Mouse (Mus musculus): ENCODE results near the gene Traf7. TPM values are rescaled to one million over a fixed set of nuclear protein-coding genes. Genes with fewer than 3 reads are reported as not detected.

The Traf7 gene
- polyA plus RNA-seq, 1 experiment from 2014 or later = 96.1 TPM

GRCm38 (mm10) chr17:24540375-24540774 is 12.6 kb upstream of the Traf7 start:
- H3K4me1 ChIP-seq = peaks cover 9% of the 10 kb centered on the region
- H3K4me3 ChIP-seq (replicated peaks) = no peak overlapping the region
- no peak overlapping the region for H3K27ac ChIP-seq
- ATAC-seq (replicated peaks; ENCODE audit: low FRiP score) = no peak
- no peaks in the 10 kb centered on the region for H3K36me3 ChIP-seq
- whole genome bisulfite sequencing = 16% methylated on average over 3 of the region's 3 CpGs
- peaks cover 4% of the 10 kb centered on the region; the same call in 1 of the 2 replicates for H3K27me3 ChIP-seq
- H3K4me2 ChIP-seq = no peak overlapping the region
- H3K9me3 ChIP-seq (replicated peaks) = no peaks in the 10 kb centered on the region
- no peak overlapping the region for H3K9ac ChIP-seq

- Histone ChIP-seq H3K36me3 (no peaks in the 10 kb centered on the region), H3K4me1 (0 out of 2 replicates have a peak, but pooled peaks cover 4% of the 10 kb centered on the region), H3K9me3 (replicated peaks) (no peaks in the 10 kb centered on the region), H3K4me3 (replicated peaks) (no peak overlapping the region), H3K9ac (no peak overlapping the region), H3K4me2 (no peak overlapping the region), H3K27me3 (no peaks in the 10 kb centered on the region), H3K27ac (no peak overlapping the region)
- no peak for ATAC-seq (replicated peaks; ENCODE audit: low FRiP score)
- 64% methylated on average over 8 of the region's 8 CpGs for WGBS
These were observed 11.2 kb upstream of the Traf7 start for GRCm38 (mm10) chr17:24538950-24539349.

GRCm38 (mm10) chr17:24537536-24537935 is 9.8 kb upstream of the Traf7 start:
- Histone ChIP-seq H3K4me1 (peaks cover 16% of the 10 kb centered on the region), H3K36me3 (no peaks in the 10 kb centered on the region), H3K9ac (no peak overlapping the region), H3K4me2 (no peak overlapping the region), H3K9me3 (replicated peaks) (no peaks in the 10 kb centered on the region), H3K27ac (no peak overlapping the region), H3K27me3 (no peaks in the 10 kb centered on the region), H3K4me3 (replicated peaks) (no peak overlapping the region)
- 37% methylated on average over 3 of the region's 3 CpGs for WGBS
- no peak for ATAC-seq (replicated peaks; ENCODE audit: low FRiP score)

- H3K4me1 ChIP-seq = peaks cover 37% of the 10 kb centered on the region
- 0 out of 2 replicates have a peak overlapping the region, but pooled peaks have one; percentile 3 for H3K27ac ChIP-seq
- ATAC-seq (replicated peaks; ENCODE audit: low FRiP score) = no peak
- H3K27me3 ChIP-seq = no peaks in the 10 kb centered on the region
- no peak overlapping the region for H3K9ac ChIP-seq
- H3K4me2 ChIP-seq = no peak overlapping the region
- H3K9me3 ChIP-seq (replicated peaks) = no peaks in the 10 kb centered on the region
- WGBS = 39% methylated on average over 5 of the region's 5 CpGs
- H3K36me3 ChIP-seq = peaks cover 12% of the 10 kb centered on the region
- no peak overlapping the region for H3K4me3 ChIP-seq (replicated peaks)
These were observed 7.6 kb upstream of the Traf7 start for GRCm38 (mm10) chr17:24535300-24535699.

- ATAC-seq (replicated peaks; ENCODE audit: low FRiP score) = no peak
- Histone ChIP-seq H3K27ac (0 out of 2 replicates have a peak within 1 kb of the TSS, but pooled peaks have one; percentile 10), H3K27me3 (no peaks in the 10 kb centered on the region), H3K9me3 (replicated peaks) (no peaks in the 10 kb centered on the region), H3K4me2 (peak within 1 kb of the TSS; percentile 79), H3K9ac (peak within 1 kb of the TSS; percentile 48), H3K4me1 (peaks cover 48% of the 10 kb centered on the region), H3K4me3 (replicated peaks) (peak within 1 kb of the TSS; percentile 46), H3K36me3 (peaks cover 23% of the 10 kb centered on the region)
- WGBS = 88% methylated on average over 8 of the region's 8 CpGs
These were observed 6.5 kb upstream of the Traf7 start, which contains the start of gene Rab26 for GRCm38 (mm10) chr17:24534160-24534718. Gene Rab26, minus strand, starts transcription at chr17:24534210.

GRCm38 (mm10) chr17:24533099-24533992 is 5.6 kb upstream of the Traf7 start:
- H3K4me3 ChIP-seq (replicated peaks) = peak overlapping the region; percentile 46
- peak; percentile 77 for ATAC-seq (replicated peaks; ENCODE audit: low FRiP score)
- 8% methylated on average over 53 of the region's 53 CpGs for WGBS

GRCm38 (mm10) chr17:24532045-24532444 is 4.3 kb upstream of the Traf7 start:
- no peak overlapping the region for H3K4me2 ChIP-seq
- no peak overlapping the region for H3K27ac ChIP-seq
- 64% methylated on average over 7 of the region's 7 CpGs for WGBS
- peak overlapping the region; percentile 48; the same call in 1 of the 2 replicates for H3K9ac ChIP-seq
- no peak overlapping the region for H3K4me3 ChIP-seq (replicated peaks)
- H3K36me3 ChIP-seq = peaks cover 24% of the 10 kb centered on the region
- ATAC-seq (replicated peaks; ENCODE audit: low FRiP score) = no peak
- no peaks in the 10 kb centered on the region for H3K9me3 ChIP-seq (replicated peaks)
- no peaks in the 10 kb centered on the region for H3K27me3 ChIP-seq
- peaks cover 52% of the 10 kb centered on the region for H3K4me1 ChIP-seq

More at GRCm38 (mm10) chr17:24533099-24533992, 5.6 kb upstream of the Traf7 start:
- 0 out of 2 replicates have a peak overlapping the region, but pooled peaks have one; percentile 10 for H3K27ac ChIP-seq
- H3K4me2 ChIP-seq = peak overlapping the region; percentile 79
- peak overlapping the region; percentile 48 for H3K9ac ChIP-seq
- H3K27me3 ChIP-seq = no peaks in the 10 kb centered on the region
- H3K36me3 ChIP-seq = peaks cover 24% of the 10 kb centered on the region
- H3K4me1 ChIP-seq = peaks cover 54% of the 10 kb centered on the region
- no peaks in the 10 kb centered on the region for H3K9me3 ChIP-seq (replicated peaks)

GRCm38 (mm10) chr17:24531064-24531463 is 3.3 kb upstream of the Traf7 start:
- no peak for ATAC-seq (replicated peaks; ENCODE audit: low FRiP score)
- Histone ChIP-seq H3K4me2 (0 out of 2 replicates have a peak overlapping the region, but pooled peaks have one; percentile 82), H3K9ac (peak overlapping the region; percentile 19; the same call in 1 of the 2 replicates), H3K4me1 (peaks cover 62% of the 10 kb centered on the region), H3K27me3 (no peaks in the 10 kb centered on the region), H3K4me3 (replicated peaks) (no peak overlapping the region), H3K9me3 (replicated peaks) (no peaks in the 10 kb centered on the region), H3K36me3 (peaks cover 24% of the 10 kb centered on the region), H3K27ac (0 out of 2 replicates have a peak overlapping the region, but pooled peaks have one; percentile 83)
- 61% methylated on average over 3 of the region's 3 CpGs for WGBS

- Histone ChIP-seq H3K27ac (peak overlapping the region; percentile 83), H3K36me3 (peaks cover 24% of the 10 kb centered on the region), H3K4me1 (peaks cover 67% of the 10 kb centered on the region), H3K9me3 (replicated peaks) (no peaks in the 10 kb centered on the region), H3K27me3 (no peaks in the 10 kb centered on the region), H3K4me2 (peak overlapping the region; percentile 82), H3K4me3 (replicated peaks) (peak overlapping the region; percentile 75), H3K9ac (peak overlapping the region; percentile 61; the same call in 1 of the 2 replicates)
- 26% methylated on average over 8 of the region's 8 CpGs for WGBS
- ATAC-seq (replicated peaks; ENCODE audit: low FRiP score) = no peak
These were observed 2.8 kb upstream of the Traf7 start for GRCm38 (mm10) chr17:24530361-24531050.

- 23% methylated on average over 5 of the region's 5 CpGs for WGBS
- peak overlapping the region; percentile 75 for H3K4me3 ChIP-seq (replicated peaks)
- no peak for ATAC-seq (replicated peaks; ENCODE audit: low FRiP score)
- H3K36me3 ChIP-seq = peaks cover 24% of the 10 kb centered on the region
- H3K9ac ChIP-seq = peak overlapping the region; percentile 61
- no peaks in the 10 kb centered on the region for H3K9me3 ChIP-seq (replicated peaks)
- peaks cover 73% of the 10 kb centered on the region for H3K4me1 ChIP-seq
- peak overlapping the region; percentile 82 for H3K4me2 ChIP-seq
- H3K27me3 ChIP-seq = no peaks in the 10 kb centered on the region
- H3K27ac ChIP-seq = peak overlapping the region; percentile 83
These were observed 2.1 kb upstream of the Traf7 start for GRCm38 (mm10) chr17:24529883-24530282.

- Histone ChIP-seq H3K9ac (peak overlapping the region; percentile 61), H3K36me3 (peaks cover 24% of the 10 kb centered on the region), H3K4me3 (replicated peaks) (peak overlapping the region; percentile 75), H3K4me1 (peaks cover 75% of the 10 kb centered on the region), H3K9me3 (replicated peaks) (no peaks in the 10 kb centered on the region), H3K4me2 (peak overlapping the region; percentile 82), H3K27ac (peak overlapping the region; percentile 83), H3K27me3 (no peaks in the 10 kb centered on the region)
- WGBS = under 1% methylated on average over 4 of the region's 4 CpGs
- no peak for ATAC-seq (replicated peaks; ENCODE audit: low FRiP score)
These were observed 1.3 kb upstream of the Traf7 start for GRCm38 (mm10) chr17:24529007-24529451.

Measured in kidney, embryonic 15.5 days (tissue).